Mouse (Mus musculus): ENCODE results near the gene Hepacam. TPM values are rescaled to one million over a fixed set of nuclear protein-coding genes. Genes with fewer than 3 reads are reported as not detected.

Gene Hepacam
- total and polyA plus RNA-seq, 3 experiments, result 0.01 to 0.04 TPM; not detected in 1

- peaks cover 13 to 25% of the 10 kb centered on the region in 2 experiments for H3K27me3 ChIP-seq (ENCODE audit: control insufficient read depth in 1 of 2, insufficient read depth in 2 of 2, low read length in 2 of 2)
- H3K36me3 ChIP-seq (ENCODE audit: control insufficient read depth in 1 of 2, insufficient read depth in 2 of 2, low read length in 2 of 2), result no peaks in the 10 kb centered on the region
- no peak for DNase-seq (ENCODE audit: low read depth, low spot score)
- H3K79me2 ChIP-seq (ENCODE audit: control insufficient read depth, insufficient read depth, low read length, poor library complexity), result no peaks in the 10 kb centered on the region
- H3K27ac ChIP-seq (ENCODE audit: control insufficient read depth, low read depth, low read length), result no peak overlapping the region
- H3K4me3 ChIP-seq (ENCODE audit: control insufficient read depth in 1 of 2, insufficient read depth in 1 of 2, low read depth in 2 of 2, low read length in 2 of 2), result no peak overlapping the region
- H3K4me1 ChIP-seq (ENCODE audit: control insufficient read depth in 1 of 2, insufficient read depth in 2 of 2, low read length in 2 of 2), result no peaks in the 10 kb centered on the region
- no peak for TF ChIP-seq UBTF (IDR thresholded peaks at IDR 0.05; ENCODE audit: borderline replicate concordance, insufficient read depth, low read depth, low read length)
- no peak for TF ChIP-seq BHLHE40 (IDR thresholded peaks at IDR 0.05; ENCODE audit: borderline replicate concordance, low read depth, low read length)
- no peak for TF ChIP-seq CTCF (IDR thresholded peaks at IDR 0.05 in 2 of 3, conservative IDR thresholded peaks at IDR 0.05 in 1 of 3; ENCODE audit: control insufficient read depth in 1 of 3, insufficient read depth in 1 of 3, low read depth in 2 of 3, low read length in 3 of 3, poor library complexity in 1 of 3, severe bottlenecking in 1 of 3)
- no peak for TF ChIP-seq NELFE (IDR thresholded peaks at IDR 0.05; ENCODE audit: low read depth, low read length)
- no peak for TF ChIP-seq RAD21 (IDR thresholded peaks at IDR 0.05; ENCODE audit: low read depth, low read length)
- no peak for TF ChIP-seq CHD1 (IDR thresholded peaks at IDR 0.05; ENCODE audit: low read depth, low read length)
- TF ChIP-seq HCFC1 (IDR thresholded peaks at IDR 0.05; ENCODE audit: low read depth, low read length), result no peak
- no peak for TF ChIP-seq SIN3A (IDR thresholded peaks at IDR 0.05; ENCODE audit: low read length)
- no peak for TF ChIP-seq GATA1 (IDR thresholded peaks at IDR 0.05; ENCODE audit: low read depth, low read length)
- no peak for TF ChIP-seq ZNF384 (IDR thresholded peaks at IDR 0.05; ENCODE audit: low read depth, low read length)
- no peak for TF ChIP-seq ELF1 (IDR thresholded peaks at IDR 0.05; ENCODE audit: low read depth, low read length)
- no peak for TF ChIP-seq E2F4 (IDR thresholded peaks at IDR 0.05; ENCODE audit: borderline replicate concordance, low read depth, low read length)
- no peak for TF ChIP-seq ZKSCAN1 (IDR thresholded peaks at IDR 0.05; ENCODE audit: low read depth, low read length)
- no peaks in the 10 kb centered on the region for H3K9me3 ChIP-seq (replicated peaks; ENCODE audit: insufficient read depth, low read length)
- no peak overlapping the region for H3K9ac ChIP-seq (ENCODE audit: control insufficient read depth, low read depth, low read length, poor library complexity, severe bottlenecking)
Observed at GRCm38 (mm10) chr9:37407850-37408502, 40.8 kb downstream of the Hepacam start.

DNA sequence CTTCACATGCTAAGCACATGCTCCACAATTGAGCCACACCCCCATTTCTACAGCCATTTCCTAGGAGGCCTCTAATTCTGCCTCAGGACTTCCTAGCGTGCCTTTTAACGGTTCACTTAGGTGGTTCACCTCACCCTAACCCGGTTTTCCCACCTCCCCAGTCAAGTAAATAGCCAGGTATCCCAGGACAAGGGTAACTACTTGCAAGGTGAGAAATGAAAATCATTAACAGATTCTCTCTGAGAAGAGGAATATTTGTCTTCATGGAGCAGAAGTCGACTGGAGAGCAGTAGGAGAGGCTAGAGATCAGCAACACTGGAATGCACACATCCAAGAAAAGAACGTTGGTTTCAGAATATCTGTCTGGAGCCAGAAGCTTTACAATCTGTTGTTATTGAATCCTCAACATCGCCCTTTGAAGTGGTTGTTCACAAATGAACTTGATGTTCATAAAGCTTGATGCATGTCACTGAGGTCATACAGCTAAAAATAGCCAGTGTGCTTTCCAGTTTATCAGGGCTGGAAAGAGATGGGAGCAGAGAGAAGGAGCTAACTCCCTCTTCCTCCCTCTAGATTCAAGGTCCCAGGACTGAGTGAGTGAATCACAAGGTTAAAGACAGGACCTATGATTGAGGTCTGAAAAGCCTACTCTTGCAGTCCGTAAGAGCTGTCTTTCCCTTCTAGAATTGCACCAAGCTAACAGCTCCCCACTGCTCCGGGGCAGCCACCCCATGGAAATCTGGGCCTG is 42.7 kb downstream of the Hepacam start:
- H3K36me3 ChIP-seq (ENCODE audit: control insufficient read depth in 1 of 2, insufficient read depth in 2 of 2, low read length in 2 of 2), result no peaks in the 10 kb centered on the region
- DNase-seq (ENCODE audit: low read depth, low spot score), result no peak
- H3K79me2 ChIP-seq (ENCODE audit: control insufficient read depth, insufficient read depth, low read length, poor library complexity), result no peaks in the 10 kb centered on the region
- TF ChIP-seq MAZ (IDR thresholded peaks at IDR 0.05; ENCODE audit: low read depth, low read length) (no peak), MAX (IDR thresholded peaks at IDR 0.05; ENCODE audit: low read length) (no peak), ETS1 (IDR thresholded peaks at IDR 0.05; ENCODE audit: low read depth, low read length) (no peak), MYC (IDR thresholded peaks at IDR 0.05; ENCODE audit: low read depth, low read length) (no peak), GABPA (IDR thresholded peaks at IDR 0.05; ENCODE audit: low read depth, low read length) (no peak), RCOR1 (IDR thresholded peaks at IDR 0.05; ENCODE audit: low read depth, low read length) (no peak), POLR2AphosphoS5 (IDR thresholded peaks at IDR 0.05; ENCODE audit: borderline replicate concordance, low read depth, low read length) (no peak)
- no peaks in the 10 kb centered on the region for H3K9me3 ChIP-seq (replicated peaks; ENCODE audit: insufficient read depth, low read length)
- H3K4me3 ChIP-seq (ENCODE audit: control insufficient read depth in 1 of 2, insufficient read depth in 1 of 2, low read depth in 2 of 2, low read length in 2 of 2), result no peak overlapping the region
- H3K9ac ChIP-seq (ENCODE audit: control insufficient read depth, low read depth, low read length, poor library complexity, severe bottlenecking), result no peak overlapping the region
- H3K27me3 ChIP-seq (ENCODE audit: control insufficient read depth in 1 of 2, insufficient read depth in 2 of 2, low read length in 2 of 2), result peaks cover 19 to 34% of the 10 kb centered on the region in 2 experiments
- no peaks in the 10 kb centered on the region for H3K4me1 ChIP-seq (ENCODE audit: control insufficient read depth in 1 of 2, insufficient read depth in 2 of 2, low read length in 2 of 2)
- no peak overlapping the region for H3K27ac ChIP-seq (ENCODE audit: control insufficient read depth, low read depth, low read length)
